Mouse (Mus musculus): ENCODE results near the gene Selp. TPM values are rescaled to one million over a fixed set of nuclear protein-coding genes. Genes with fewer than 3 reads are reported as not detected.

Gene Selp
- 5.6 and 6.8 TPM in 2 replicates for polyA plus RNA-seq (2012; rRNA removed)

DNA sequence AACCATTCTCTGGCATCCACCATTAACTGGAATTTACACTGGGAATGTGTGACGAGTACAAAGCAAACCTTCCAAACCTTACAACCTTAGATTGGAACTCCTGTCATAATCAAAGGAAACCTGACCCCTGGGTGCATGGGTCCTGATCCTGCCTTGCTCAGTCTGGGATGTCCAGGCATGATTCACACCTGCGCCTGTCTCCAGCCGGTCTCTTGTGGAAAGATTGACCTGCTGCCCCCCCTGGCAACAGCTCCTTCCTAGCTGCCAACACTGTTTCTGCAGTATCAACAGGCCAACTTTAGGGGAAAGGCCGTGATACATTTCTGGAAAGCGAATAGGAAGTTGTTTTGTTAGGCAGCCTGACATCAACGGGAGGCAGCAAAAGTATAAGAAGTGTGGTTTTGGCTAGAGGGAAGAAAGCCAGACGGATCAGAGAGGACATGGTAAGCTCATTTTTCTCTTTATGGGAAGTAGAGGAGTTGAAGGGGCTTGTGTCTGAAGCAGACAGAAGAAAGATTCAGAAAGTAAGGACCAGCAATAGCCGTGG lies at the start of gene Selp:
Gene Selp, plus strand, starts transcription at position 318 of the 547 bp plus-strand sequence.

DNA sequence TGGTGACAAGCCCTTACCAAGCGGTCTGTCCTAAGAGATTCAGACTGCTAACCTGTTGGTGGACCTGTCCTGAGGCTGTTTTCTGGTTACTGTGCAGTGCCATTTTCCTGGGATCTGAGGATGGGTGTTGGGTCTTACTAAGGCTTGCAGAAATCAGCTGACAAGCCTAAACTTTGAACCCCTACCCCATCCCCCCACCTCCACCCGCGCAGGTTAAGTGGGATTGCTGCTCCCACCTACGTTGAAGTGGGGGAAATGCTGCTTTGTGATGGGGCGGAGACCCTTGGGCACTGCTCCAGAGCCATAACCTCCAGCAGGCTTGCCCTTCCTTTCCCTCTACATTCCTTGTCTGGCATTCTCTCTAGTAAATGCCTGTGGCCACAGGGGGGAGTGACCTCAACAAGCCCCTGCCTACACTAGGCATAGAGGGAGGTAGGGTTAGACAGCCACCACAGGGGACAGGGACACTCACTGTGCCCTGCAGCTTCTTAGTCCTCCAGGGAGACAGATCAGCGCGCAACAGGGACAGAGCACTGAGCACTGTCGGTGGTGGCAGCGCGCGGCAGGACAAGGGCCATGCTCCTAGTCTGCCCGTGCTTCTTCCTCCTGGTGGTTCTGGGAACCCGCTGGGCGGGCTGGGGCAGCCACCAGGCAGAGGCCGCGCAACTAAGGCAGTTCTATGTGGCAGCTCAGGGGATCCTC lies 36.5 kb downstream of the Selp start, which contains the start of gene F5:
Gene F5, plus strand, starts transcription at position 452 of the 702 bp plus-strand sequence.

Other genes starting within 250 kb of the Selp start
- gene Scyl3, start 186.2 kb upstream of the Selp start, polyA plus RNA-seq (2012; rRNA removed), result 7.0 and 7.8 TPM in 2 replicates
- 1.8 and 3.6 TPM in 2 replicates for gene BC055324, start 120.5 kb upstream of the Selp start, polyA plus RNA-seq (2012; rRNA removed)
- 0.18 and 0.26 TPM in 2 replicates for gene Mettl18, start 120.4 kb upstream of the Selp start, polyA plus RNA-seq (2012; rRNA removed)
- gene Sele, start 67.0 kb upstream of the Selp start, polyA plus RNA-seq (2012; rRNA removed), result 0.39 and 0.41 TPM in 2 replicates
- 0.30 and 0.38 TPM in 2 replicates for gene Sell, start 53.3 kb upstream of the Selp start, polyA plus RNA-seq (2012; rRNA removed)
- 0.50 and 0.52 TPM in 2 replicates for gene F5, start 36.6 kb downstream of the Selp start, polyA plus RNA-seq (2012; rRNA removed)
- gene Slc19a2, start 133.8 kb downstream of the Selp start, polyA plus RNA-seq (2012; rRNA removed), result 17.7 and 21.9 TPM in 2 replicates
- 3.2 and 4.0 TPM in 2 replicates for gene Ccdc181, start 160.3 kb downstream of the Selp start, polyA plus RNA-seq (2012; rRNA removed)
- 6.0 and 8.0 TPM in 2 replicates for gene Nme7, start 188.9 kb downstream of the Selp start, polyA plus RNA-seq (2012; rRNA removed)
- gene Blzf1, start 192.2 kb downstream of the Selp start, polyA plus RNA-seq (2012; rRNA removed), result 1.6 and 2.6 TPM in 2 replicates